Mouse (Mus musculus) mature B cell (primary cell): ENCODE results near the gene Hemk1.

ENCODE experiments used
- in situ Hi-C: fragments of 300-500 bp; cut with MboI; formaldehyde crosslinking; loops from 2 replicates; pipeline ENCODE4 v1.14.3; 2019

The Hemk1 gene

DNA sequence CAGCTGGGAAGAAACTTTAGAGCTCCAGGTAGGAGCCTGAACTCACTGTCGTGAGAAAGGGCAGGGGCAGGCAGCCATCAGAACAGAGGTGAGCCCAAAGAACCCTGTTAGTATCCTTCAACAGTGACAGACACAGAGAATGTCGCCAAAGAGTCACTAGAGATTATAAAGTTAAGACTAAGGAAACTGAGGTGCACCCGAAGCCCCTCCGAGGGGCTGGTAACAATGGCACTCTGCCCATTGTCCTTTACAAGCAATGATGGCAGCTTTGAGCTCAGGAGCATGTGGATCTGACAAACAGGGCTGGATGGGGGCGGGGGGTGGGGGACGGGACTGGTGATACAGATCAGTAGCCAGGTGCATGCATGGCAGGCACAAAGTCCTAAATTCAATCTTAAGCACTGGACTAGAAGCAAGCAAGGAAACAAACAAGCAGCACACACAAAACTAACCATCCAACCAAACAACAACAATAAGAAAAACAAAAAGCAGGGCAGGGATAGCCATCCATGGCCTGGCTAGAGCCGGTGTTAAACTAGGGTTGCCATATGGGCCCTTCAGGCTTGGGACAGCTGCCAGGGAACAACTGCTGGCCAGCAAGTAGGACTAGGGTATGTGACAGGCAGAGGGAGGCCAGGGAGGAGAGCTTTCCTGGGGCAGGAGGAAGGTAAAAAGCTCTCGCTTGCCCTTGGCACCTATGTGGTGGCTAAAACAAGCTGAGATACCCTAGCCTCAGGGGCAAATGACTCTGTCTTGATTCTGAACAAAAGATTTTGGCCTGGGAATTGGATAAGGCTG lies 5.2 kb upstream of the Hemk1 start:
- in situ Hi-C loops, result no loop called here

DNA sequence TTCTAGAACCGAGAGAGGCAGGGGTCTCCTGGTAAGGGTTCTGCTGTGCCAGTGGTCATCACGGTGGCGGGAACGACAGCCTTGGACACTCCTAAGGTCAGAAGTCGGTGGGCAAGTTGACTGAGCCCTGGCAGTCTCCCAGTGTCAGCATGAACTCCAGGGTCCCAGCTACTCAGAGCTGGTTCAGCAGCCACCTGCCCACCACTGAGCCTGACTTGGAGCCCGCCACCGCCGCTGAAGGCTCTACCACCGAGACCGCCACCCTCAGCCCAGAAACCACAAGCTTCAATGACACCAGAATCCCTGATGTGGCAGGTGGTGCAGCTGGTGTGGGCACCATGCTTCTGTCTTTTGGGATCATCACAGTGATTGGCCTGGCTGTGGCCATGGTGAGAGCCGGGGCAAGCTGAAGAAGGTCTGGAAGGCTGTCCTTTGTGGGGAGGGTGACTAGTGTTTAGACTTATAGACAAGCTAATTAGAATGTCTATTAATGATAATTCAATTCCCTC lies 4.1 kb upstream of the Hemk1 start:
- in situ Hi-C loops, result no loop called here

DNA sequence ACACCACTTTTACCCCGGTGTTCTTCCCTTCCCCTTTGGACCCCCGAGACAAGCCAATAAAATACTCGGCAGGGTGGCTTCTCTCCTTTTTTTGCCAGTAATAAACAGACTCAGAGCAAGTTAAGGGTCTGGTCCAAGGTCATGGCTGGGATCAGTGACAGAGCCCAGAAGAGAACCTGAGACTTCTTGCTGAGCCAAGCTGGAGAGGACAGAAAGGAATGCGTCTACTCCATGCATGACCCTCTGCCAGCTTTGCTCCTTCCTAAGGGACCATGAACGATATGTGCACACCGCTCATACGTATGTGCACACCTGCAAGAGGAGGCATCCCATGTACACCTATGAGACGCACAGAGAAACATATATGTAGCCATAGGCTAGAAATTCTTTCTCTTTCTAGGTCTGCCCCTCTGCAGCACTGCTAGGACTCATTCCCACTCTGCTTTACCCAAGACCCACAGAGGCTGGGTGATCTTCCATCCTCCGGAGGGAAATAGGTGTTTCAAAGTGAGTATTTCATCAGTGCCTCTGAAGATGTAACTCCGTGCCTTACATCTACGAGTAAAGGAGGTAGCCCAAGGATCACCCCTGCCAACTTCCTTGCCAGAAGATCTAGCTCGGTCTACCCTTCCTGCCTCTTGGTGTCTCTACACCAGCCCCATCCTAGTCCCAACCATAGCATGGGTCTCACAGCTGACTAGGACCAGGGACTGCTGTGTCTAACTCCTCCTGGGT lies 2.9 kb upstream of the Hemk1 start:
- in situ Hi-C loops, result no loop called here

DNA sequence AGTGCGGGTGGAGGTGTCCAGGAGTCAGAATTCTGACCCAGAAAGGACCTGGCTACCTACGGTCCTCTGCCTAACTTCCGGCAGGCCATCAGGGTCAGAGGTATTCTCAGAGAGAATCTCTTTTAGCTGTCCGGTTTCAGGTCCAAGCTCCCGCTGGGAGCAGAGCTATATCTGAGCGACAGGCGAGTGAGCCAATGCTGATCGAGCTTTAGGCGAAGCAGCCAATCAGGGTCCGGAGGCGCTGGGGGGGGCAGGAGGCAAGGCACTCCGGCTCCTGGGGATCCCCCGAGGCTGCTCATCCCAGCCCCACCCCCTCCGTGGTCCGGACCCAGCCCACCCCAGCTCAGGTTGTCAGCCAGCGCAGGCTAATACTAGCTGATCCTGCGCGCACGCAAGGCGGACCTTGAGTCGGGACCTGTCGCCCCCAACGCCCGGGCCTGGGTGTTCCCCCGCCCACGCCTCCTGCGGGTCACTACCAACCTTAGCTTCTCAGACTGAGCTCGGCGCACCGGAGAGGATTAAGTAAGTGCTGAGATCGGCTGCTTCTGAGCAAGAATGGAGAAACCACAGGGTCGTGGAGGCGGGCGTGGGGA lies 2.2 kb upstream of the Hemk1 start, which contains the start of gene 6430571L13Rik:
Gene 6430571L13Rik, plus strand, starts transcription at position 336 of the 593 bp plus-strand sequence.
- in situ Hi-C loops, result no loop called here

DNA sequence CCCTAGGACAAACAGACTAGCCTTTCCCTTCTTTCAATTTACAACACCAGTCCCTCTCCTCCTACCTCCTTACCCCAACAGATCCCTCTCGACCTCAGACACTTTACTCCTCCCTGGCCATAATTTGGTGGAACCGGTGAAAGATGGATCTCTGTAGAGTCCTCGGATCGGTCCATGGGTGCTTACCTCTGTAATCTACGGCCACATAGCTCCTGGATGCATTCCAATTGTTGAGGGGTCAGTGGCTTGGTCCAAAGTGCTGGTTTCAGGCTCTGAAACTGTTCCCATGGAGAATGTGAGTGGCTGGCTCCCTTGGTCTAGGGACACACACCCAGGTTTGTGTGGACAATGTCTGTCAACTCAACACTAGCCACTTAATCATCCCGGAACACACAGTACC lies 1.8 kb downstream of the Hemk1 start:
- in situ Hi-C loops, result no loop called here

DNA sequence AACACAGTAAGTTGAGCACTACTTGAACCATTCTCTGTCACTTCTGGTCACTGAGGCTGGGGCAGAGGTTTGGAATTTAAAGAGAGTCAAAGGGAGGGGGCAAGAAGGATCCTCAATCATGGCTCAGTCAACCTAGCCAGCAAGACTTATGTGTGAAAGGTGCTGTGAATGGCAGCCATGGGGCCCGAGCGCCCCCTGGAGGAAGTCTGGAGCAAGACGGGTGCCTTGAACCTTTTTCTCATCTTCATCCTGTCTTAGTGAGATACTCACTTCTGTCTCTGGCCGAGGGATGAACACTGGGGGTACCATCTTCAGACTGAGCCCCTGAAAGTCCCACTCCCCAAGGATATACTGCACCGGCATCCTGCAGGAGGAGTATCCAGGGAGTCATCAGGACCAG lies 2.2 kb downstream of the Hemk1 start:
- in situ Hi-C loops, result no loop called here

DNA sequence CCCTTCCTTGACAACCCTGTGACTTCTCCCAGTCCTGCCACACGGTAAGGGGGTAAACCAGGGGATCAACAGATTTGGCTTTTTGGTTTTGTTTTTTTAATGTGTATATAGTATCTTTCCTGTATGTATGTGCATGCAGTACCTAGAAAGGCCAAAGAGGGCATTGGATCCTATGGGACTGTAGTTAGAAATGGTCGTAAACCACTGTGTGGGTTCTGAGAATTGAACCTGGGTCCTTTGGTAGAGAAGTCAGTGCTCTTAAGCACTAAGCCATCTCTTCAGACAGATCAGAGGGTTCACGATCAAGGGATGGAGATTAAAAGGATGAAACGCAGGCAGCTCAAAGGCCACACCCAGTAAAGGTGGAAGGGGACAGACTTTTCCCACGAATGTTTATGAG lies 3.1 kb downstream of the Hemk1 start:
- in situ Hi-C loops, result no loop called here

DNA sequence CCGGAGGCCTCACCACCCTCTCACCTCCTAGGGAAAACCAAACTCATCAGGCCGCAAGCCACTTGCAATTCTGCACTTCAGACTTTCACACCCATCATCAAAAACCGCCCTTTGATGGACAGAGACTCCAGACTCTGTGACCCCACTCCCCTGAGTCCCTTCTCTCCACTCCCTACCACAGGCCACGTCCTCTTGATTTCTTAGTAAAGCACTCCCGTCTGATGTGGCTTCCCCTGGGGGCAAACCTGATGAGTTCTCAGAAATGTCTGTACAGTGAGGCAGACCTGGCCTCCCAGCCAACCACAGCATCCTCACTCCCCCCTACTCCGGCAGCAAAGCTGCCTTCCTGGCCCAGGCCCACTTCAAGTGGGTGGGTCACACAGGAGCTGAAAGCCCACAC lies 3.8 kb downstream of the Hemk1 start:
- in situ Hi-C loops, result loop anchor here (5.0 kb wide), 1 partner anchor 37 kb away; the partner anchor contains the start of gene Cish

DNA sequence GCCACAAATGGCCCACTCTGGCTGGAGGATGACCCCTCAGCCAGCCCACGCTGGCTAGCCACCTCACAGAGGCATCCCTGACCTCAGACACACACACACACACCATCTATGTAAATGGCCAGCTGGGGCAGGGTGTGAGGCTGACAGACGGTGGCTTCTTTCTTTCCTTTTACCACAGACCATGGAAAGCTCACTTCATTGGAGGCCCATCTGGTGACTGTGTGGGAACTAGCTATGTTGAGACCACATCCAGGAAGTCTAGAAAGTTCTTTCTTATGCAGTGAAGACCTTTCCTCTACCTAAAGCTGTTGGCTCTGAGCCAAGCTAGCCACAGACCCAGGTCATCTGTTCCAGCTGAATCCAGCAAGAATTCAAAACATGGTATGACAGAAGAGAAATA lies 4.5 kb downstream of the Hemk1 start:
- in situ Hi-C loops, result loop anchor here (5.0 kb wide), 1 partner anchor 36 kb away; the partner anchor contains the start of gene Cish

DNA sequence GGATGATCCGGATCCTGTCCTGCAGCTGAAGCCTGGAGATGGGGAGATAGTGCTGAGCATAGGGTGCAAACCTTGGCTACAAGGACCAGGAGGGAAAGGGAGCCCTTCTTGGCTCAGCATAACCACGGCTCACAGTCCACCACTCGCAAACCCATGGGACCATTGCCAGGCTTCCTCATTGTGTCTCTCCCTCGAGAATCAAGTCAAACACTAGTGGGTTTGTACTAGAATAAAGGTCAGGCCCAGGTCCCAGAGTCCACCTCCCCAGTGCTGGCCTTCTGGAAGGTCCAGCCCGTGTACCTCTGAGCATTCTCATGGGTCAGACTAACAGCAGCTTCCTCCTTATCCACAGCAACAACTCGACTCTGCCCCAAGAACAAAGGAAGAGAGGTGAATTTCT lies 7.4 kb downstream of the Hemk1 start:
- in situ Hi-C loops, result loop anchor here (5.0 kb wide), 1 partner anchor 33 kb away; the partner anchor contains the start of gene Cish

DNA sequence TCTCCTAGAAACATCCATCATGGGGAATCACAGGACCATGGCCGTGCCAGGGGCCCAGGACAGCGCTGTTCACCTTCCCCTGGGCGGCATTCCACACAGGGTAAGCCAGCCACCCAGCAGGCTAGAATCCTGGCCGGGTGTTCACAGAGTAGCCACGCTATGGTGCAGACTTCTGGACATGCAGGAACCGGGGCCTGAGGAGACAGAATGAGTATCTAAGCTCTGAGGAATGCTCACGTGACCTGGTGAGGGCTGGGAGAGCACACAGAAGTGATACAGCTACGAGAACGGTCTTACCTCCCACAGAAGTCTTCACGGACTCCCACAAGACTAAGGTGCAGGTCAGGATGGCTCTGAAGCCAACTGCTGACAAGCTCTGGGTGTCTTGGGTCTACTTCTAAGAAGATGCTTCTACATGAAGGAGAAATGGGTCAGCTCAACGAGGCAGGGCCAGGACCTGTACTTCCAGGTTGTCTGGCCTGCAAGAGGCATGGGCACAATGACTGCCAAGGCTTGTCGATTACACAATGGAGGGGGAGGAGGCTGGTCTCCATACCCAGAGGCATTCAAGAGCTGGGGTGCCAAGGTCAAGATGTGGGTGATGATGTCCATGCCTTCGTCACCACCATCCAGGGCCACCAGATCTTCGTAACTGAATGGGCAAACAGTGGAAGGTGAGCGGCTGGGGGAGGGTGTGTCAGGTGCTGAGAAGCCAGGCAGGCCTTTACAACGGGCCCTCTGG lies 10.1 kb downstream of the Hemk1 start:
- in situ Hi-C loops, result no loop called here

DNA sequence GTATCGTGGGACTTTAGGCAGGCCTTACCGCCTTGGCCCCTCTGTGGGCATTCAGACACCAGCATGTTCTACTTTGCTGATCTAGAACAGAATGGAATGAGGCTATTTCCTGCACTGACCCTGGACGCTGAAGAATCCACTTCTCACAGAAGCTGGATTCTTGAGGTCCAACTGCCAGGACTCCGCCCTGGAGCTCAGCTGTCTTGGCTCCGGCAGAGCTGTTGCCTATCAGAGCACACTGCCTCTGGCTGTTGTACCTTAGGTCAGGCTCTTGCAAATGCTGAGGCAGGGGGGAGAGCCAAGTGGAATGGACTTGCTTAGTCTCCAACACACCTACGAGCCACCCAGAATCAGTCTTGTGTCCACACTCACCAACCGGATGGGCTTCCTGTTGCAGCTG lies 12.2 kb downstream of the Hemk1 start:
- in situ Hi-C loops, result no loop called here

DNA sequence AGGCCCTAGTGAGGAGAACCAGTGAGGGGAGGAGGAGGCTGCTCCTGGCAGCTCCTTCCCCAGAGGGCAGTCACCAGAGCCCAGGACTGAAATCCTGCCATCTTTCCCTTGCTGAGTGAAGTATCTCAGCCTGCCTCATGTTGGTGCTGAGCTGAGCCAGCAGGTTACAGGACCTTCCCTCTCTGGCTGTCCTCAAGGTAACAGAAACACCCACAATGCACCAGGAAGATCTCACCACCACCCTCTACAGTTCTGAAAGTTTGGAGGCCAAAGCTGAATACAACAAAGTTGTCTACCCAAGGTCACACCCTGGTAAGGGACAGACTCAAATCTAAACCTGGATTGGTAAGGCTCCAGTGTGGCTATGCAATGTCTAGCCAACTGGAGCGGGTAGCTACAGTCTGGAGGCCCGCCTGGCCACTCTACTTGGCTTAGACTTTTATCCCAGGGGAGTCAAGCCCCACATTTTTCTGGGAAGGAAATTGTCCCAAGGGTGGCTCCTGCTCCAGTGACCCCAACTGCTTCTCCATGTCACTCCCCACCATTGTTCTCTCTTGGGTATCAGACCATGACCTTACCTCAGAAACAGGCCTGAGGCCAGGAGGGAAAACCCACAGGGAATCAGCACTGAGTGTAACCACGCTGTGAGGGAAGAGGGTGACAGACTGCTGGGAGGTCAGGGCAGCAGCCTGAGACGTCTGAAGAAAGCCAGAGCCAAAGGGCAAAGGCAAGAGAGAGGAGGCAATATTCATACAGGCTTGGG lies 13.2 kb downstream of the Hemk1 start:
- in situ Hi-C loops, result no loop called here

DNA sequence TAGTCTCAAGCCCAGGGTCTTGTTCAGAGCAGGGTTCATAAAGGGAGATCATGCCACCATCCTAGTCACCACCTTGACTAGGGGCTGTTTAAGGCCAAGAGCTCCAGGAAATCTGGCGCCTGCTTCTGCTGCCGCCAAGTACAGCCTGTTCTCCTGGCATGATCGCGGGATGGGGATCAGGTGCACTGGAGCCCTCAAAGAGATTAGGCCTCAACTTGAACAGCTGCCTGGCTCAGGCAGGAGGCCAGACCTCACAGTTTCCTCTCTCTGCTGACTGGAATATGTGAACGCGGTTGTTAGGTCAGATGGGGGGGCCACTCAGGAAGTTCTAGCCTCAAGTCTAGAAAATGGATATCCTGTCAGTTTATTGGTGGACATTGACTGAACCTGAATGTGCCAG lies 14.6 kb downstream of the Hemk1 start:
- in situ Hi-C loops, result no loop called here

DNA sequence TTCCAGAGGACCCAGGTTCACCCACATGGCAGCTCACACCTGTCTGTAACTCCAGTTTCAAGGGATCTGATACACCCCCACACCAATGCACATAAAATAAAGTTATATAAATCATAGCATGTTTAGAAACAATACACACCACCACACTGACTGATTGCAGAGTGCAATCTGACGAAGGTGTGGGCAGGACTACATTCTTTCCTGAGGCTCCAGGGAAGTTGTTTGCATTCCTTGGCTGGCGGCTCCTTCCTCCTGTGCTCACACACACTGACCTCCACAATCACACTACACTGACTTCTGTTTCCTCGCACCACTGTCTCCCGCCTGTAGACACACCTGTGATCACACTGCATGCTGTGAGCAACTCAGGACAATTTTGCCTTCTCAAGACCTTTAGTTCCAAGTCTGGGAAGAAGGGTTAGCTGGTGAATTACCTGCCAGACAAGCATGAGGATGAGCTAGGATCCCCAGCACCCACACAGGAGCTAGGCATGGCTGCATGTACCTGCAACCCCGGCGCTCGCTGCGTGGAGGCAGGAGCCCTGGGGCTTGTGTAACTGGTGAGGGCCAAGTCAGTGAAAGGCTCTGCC lies 15.6 kb downstream of the Hemk1 start:
- in situ Hi-C loops, result no loop called here

DNA sequence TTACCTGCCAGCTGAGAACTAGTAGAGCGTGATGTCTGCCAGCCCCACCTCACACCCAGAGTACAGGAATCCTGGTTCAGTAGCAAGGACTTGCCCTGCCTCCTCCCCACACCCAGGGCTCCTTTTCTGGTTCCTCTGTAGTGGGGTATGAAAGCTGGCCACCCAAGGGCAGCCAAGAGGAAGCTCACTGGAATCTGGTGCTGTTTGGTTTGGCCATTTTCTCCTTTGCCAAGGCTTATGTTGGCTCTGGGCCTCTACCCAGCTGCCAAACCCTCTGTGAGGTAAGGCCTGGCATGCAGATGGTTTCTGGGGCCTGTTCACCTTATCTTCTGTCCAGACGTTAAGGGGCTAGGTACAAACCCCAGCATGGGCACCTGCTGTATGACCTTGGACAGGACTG lies 22.4 kb downstream of the Hemk1 start:
- in situ Hi-C loops, result no loop called here

DNA sequence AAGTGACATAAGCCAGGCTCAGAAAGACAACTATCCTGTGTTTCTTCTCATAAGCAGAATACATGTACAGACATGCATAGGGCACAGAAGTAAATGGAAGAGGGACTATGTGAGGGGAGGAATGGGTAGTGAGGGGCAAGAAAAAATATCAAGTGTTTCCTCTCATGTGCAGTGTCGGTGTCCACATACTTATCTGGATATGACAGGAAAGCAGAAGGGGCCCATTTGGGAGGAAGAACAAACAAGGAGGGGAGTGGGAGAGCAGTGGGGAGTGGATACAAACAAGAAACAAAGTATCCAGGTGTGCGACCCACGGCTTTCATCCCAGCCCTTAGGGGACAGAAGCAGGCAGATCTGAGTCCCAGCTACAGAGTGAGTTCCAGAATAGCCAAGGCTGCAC lies 24.2 kb downstream of the Hemk1 start:
- in situ Hi-C loops, result no loop called here

DNA sequence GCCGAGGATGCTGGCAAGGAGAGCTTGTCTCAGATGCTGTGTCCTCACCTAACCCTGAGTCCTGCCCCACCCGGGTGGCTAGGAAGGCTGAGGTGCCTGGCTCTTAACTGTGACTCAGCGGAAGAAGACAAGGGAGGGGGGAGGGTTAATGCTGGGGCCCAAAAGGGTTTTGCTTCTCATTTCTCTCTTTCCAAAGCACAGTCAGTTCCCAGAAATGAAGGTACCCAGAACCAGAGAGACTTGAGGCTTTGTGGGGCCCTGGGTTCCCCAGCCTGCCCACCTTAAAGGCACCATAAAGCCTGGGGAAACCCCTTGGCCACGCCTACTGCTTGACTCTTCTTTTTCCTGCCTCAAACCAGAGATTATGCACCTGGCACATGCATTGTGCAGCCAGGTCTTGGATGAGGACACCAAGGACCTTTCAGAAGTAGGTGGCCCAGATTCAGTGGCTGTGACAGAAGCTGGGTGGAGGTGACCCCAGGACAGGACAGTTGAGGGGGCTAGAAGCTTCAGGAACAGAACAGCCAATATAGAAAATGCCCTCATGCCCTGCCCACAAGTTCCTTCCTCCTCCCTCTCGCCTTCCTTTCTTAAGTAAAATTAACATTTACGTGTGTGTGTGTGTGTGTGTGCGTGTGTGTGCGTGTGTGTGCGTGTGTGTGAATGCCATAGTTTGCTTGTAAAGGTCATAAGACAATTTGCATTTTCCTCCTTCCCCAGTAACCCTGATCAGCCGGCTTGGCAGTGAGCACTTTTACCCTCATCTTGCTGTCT lies 25.2 kb downstream of the Hemk1 start:
- in situ Hi-C loops, result no loop called here

DNA sequence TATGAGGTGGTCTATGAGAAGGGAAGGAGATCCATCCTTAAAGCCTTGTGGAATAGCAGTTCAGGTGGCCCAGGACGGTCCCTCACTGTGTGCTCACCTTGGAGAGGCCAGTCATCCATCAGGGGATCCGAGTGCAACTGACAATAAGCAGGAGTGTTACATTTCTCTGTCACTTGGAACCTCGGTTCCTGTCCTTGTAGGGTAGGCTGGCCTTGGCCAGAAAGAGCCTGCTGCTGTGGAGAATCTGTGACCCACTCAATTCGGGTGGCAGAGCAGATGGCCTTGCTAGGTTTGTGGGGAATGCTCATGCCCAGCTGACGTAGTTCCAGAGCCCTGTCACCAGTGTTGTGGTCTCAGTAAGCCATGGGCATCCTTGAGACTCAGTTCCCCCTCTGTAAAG lies 28.6 kb downstream of the Hemk1 start:
- in situ Hi-C loops, result no loop called here

DNA sequence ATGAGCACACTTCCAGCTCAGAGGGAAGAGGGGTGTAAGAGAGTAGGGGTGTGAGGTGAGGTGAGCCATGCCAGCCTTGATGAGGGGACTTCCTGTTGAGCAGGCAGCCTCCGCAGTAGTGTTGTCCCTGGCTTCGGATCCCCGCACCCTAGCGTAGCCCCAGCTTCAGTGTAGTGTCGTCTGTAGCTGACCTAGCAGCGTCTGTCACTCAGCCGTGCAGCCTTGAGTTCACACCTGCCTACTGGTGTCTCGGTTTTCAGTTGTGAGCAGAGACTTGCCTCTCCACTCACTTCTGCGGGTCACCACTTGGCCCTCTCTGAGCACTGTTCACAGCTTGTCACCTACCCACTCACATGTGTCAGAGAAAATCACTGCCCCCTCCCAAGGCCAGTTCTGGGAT lies 29.0 kb downstream of the Hemk1 start:
- in situ Hi-C loops, result no loop called here
